Mouse (Mus musculus): ENCODE measurements around the gene Defb23.
A peak's percentile ranks its signal among the peaks of the same experiment; 100 is the strongest.

Gene Defb23

GRCm38 (mm10) chr2:152464570-152465150 lies at the start of gene Defb23:
Defb23 (minus strand) TSS chr2:152464620.
- DNase-seq: no peak

GRCm38 (mm10) chr2:152511592-152511991 lies 47.2 kb upstream of the Defb23 start, which contains the start of gene Defb26:
Defb26 (minus strand) TSS chr2:152511692.
- no peak for DNase-seq

GRCm38 (mm10) chr2:152503950-152504349 lies 39.5 kb upstream of the Defb23 start:
- DNase-seq: no peak

GRCm38 (mm10) chr2:152500863-152501229 lies 36.4 kb upstream of the Defb23 start:
- DNase-seq: no peak

- DNase-seq: no peak
These were observed 35.9 kb upstream of the Defb23 start for GRCm38 (mm10) chr2:152500204-152500862.

- DNase-seq: no peak
These were observed 33.6 kb upstream of the Defb23 start for GRCm38 (mm10) chr2:152498020-152498419.

GRCm38 (mm10) chr2:152493151-152493550 lies 28.7 kb upstream of the Defb23 start:
- DNase-seq: no peak

GRCm38 (mm10) chr2:152490038-152490437 lies 25.6 kb upstream of the Defb23 start, which contains the start of gene Defb22:
Defb22 (minus strand) TSS chr2:152490138.
- DNase-seq: no peak

GRCm38 (mm10) chr2:152487024-152487423 lies 22.6 kb upstream of the Defb23 start:
- no peak for DNase-seq

GRCm38 (mm10) chr2:152481726-152482125 lies 17.3 kb upstream of the Defb23 start:
- no peak for DNase-seq

- DNase-seq: no peak
These were observed 16.5 kb upstream of the Defb23 start for GRCm38 (mm10) chr2:152480881-152481280.

GRCm38 (mm10) chr2:152476763-152477162 lies 12.3 kb upstream of the Defb23 start, which contains the start of gene Defb20:
Defb20 (plus strand) TSS chr2:152477063.
- DNase-seq: no peak

GRCm38 (mm10) chr2:152472434-152472833 lies 8.0 kb upstream of the Defb23 start:
- DNase-seq: no peak

- peak; percentile 58 for DNase-seq
These were observed 6.6 kb upstream of the Defb23 start for GRCm38 (mm10) chr2:152470973-152471372.

- DNase-seq: no peak
These were observed 5.2 kb downstream of the Defb23 start for GRCm38 (mm10) chr2:152459241-152459640.

GRCm38 (mm10) chr2:152452101-152452781 lies 12.2 kb downstream of the Defb23 start:
- no peak for DNase-seq

GRCm38 (mm10) chr2:152450241-152450640 lies 14.2 kb downstream of the Defb23 start:
- peak; percentile 65 for DNase-seq

- DNase-seq: no peak
These were observed 17.0 kb downstream of the Defb23 start for GRCm38 (mm10) chr2:152447461-152447860.

- no peak for DNase-seq
These were observed 17.8 kb downstream of the Defb23 start for GRCm38 (mm10) chr2:152446642-152447041.

GRCm38 (mm10) chr2:152443281-152443680 lies 21.1 kb downstream of the Defb23 start:
- no peak for DNase-seq

- no peak for DNase-seq
These were observed 22.1 kb downstream of the Defb23 start for GRCm38 (mm10) chr2:152442322-152442721.

GRCm38 (mm10) chr2:152439833-152440232 lies 24.6 kb downstream of the Defb23 start:
- DNase-seq: no peak

GRCm38 (mm10) chr2:152438963-152439362 lies 25.5 kb downstream of the Defb23 start:
- no peak for DNase-seq

Measured in embryo, embryonic 11 days (tissue).